Mouse (Mus musculus) heart, embryonic 16.5 days (tissue): ENCODE measurements around the gene Adgrf2. TPM values are rescaled to one million over a fixed set of nuclear protein-coding genes. Genes with fewer than 3 reads are reported as not detected.

Experiments used
- ATAC-seq: fragments of 200-750 bp; cut with Nextera tagmentation; replicated peaks from 2 replicates; pipeline ENCODE4 v1.8.0; 2017; ENCODE audit warnings: moderate number of reproducible peaks; ENCODE audit not compliant: insufficient read depth, low FRiP score; ENCODE audit errors: extremely low read depth
- H3K27ac ChIP-seq: fragments of 300-500 bp; sonication (generic); 2 replicates; pipeline ENCODE4 v1.5.1; 2014; ENCODE audit warnings: mild to moderate bottlenecking, low read length, control low read depth, moderate library complexity
- H3K27me3 ChIP-seq: fragments of 300-500 bp; sonication (generic); 2 replicates; pipeline ENCODE4 v1.6.1; 2014; ENCODE audit warnings: low read length, mixed read lengths; ENCODE audit not compliant: control insufficient read depth, insufficient read depth
- H3K36me3 ChIP-seq: fragments of 300-500 bp; sonication (generic); 2 replicates; pipeline ENCODE4 v1.6.1; 2014; ENCODE audit not compliant: control insufficient read depth, insufficient read depth
- H3K4me1 ChIP-seq: fragments of 300-500 bp; sonication (generic); 2 replicates; pipeline ENCODE4 v1.6.1; 2014; ENCODE audit warnings: low read length, mixed read lengths; ENCODE audit not compliant: control insufficient read depth, insufficient read depth
- H3K4me2 ChIP-seq: fragments of 300-500 bp; sonication (generic); 2 replicates; pipeline ENCODE4 v1.6.1; 2014; ENCODE audit warnings: low read depth, mild to moderate bottlenecking, control low read depth, low read length
- H3K4me3 ChIP-seq: fragments of 300-500 bp; sonication (generic); 2 replicates; pipeline ENCODE4 v1.5.1; 2014; ENCODE audit warnings: mild to moderate bottlenecking, control low read depth, low read length
- H3K9ac ChIP-seq: fragments of 300-500 bp; sonication (generic); 2 replicates; pipeline ENCODE4 v1.6.1; 2014; ENCODE audit warnings: low read length, control low read depth
- H3K9me3 ChIP-seq: fragments of 300-500 bp; sonication (generic); replicated peaks from 2 replicates; pipeline ENCODE4 v1.6.1; 2016; ENCODE audit warnings: low read length; ENCODE audit not compliant: control insufficient read depth
- WGBS: fragments of 180-500 bp; shearing (Covaris S2); extraction: QIAGEN DNeasy Blood & Tissue Kit; methylation state at CpG from one replicate; pipeline ENCODE4 v1.1.7; 2014; 5-methylcytosine and 5-hydroxymethylcytosine counted together
- polyA plus RNA-seq: library from polyadenylated mRNA; unstranded; fragments of >200 nt; fragmentation: Nextera tagmentation; extraction: Ambion mirVana; gene quantifications from 2 replicates; pipeline ENCODE4 v1.2.1, GENCODE M21; 2015

The Adgrf2 gene
- polyA plus RNA-seq, 1 experiment from 2014 or later: 0.07 TPM

DNA sequence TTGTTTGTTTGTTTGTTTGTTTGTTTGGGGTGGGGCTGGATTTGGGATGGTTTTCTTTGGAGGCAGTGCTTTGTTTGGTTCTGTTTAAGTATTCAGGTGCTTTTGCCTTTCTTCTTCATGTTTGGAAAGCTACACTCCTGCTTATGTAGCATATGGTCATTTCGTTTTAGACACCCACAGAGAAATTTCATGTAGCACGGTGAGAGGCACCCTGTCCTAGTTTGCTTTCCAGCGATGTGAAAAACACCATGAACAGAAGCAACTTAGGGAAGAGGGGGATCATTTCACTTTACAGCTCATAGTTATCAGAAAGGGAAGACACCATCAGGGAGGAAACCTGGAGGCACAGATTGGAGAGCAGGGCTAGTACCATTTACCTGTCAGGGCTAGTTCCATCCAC is 844 bp upstream of the Adgrf2 start:
- H3K27me3 ChIP-seq: no peaks in the 10 kb centered on the region
- H3K4me3 ChIP-seq: no peak overlapping the region
- peaks cover 6% of the 10 kb centered on the region for H3K4me1 ChIP-seq
- no peak overlapping the region for H3K9ac ChIP-seq
- H3K4me2 ChIP-seq: no peak overlapping the region
- H3K9me3 ChIP-seq: no peaks in the 10 kb centered on the region
- no peak for ATAC-seq
- 86% methylated on average over 3 of the region's 3 CpGs for WGBS
- H3K27ac ChIP-seq: no peak overlapping the region
- no peaks in the 10 kb centered on the region for H3K36me3 ChIP-seq

DNA sequence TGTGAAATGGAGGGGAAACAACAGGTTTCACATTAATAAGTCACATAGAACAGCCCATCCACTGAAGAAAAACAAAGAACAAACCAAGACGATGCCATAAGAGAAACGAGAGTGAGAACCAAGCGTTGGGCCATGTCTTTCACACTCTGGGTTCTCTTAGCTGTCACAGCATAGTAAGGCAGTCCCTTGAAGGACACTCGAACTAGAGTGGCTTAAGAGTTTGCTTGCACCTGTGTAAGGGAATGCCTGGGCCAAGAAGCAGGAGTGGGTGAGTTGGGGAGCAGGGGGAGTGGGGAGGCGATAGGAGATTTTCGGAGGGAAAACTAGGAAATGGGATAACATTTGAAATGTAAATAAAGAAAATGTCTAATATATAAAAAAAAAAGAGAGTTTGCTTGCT is 3.2 kb downstream of the Adgrf2 start:
- H3K27ac ChIP-seq: no peak overlapping the region
- ATAC-seq: no peak
- H3K36me3 ChIP-seq: no peaks in the 10 kb centered on the region
- 79% methylated on average over 6 of the region's 6 CpGs for WGBS
- peaks cover 6% of the 10 kb centered on the region for H3K4me1 ChIP-seq
- H3K9me3 ChIP-seq: no peaks in the 10 kb centered on the region
- H3K27me3 ChIP-seq: no peaks in the 10 kb centered on the region
- no peak overlapping the region for H3K9ac ChIP-seq
- no peak overlapping the region for H3K4me2 ChIP-seq
- H3K4me3 ChIP-seq: no peak overlapping the region

DNA sequence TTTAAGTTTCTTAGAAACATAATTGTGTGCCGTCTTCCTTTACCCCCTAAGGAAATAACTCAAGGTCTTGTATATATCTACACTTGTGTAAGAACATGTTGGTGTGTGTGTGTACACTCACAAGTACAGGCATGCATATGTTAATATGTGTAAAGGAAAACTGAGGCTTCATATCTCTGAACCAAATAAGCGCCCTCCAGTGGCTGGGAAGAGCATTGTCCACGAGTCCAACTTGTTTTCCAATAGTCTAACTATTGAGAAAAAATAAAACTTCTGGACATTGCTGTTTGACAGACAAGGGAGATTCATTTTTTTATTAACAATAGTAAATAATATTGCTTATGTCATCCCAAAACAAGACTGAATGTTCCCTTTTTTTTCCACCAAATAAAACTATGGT is 24.8 kb downstream of the Adgrf2 start:
- no peak for ATAC-seq
- WGBS: 47% methylated on average over 3 of the region's 3 CpGs

DNA sequence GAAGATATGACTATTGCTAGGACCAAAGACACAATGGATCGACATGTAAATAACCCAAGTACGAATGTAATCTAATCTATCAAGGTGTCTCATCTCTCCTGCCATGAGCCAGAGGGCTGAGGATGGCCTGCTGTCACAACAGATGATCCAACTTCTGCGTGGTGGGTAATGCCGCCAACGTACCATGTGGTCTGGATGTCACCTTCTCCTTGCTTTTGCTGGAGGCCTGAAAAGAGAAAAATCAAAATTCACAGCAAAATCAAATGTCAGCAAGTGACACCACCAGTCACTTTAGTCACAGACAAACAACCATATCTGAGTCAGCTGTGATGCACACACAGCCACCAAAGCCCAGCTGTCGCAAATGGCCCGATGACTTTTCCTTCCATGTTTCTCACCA is 27.0 kb downstream of the Adgrf2 start:
- Histone ChIP-seq H3K9ac (no peak overlapping the region), H3K4me1 (no peaks in the 10 kb centered on the region), H3K4me3 (no peak overlapping the region), H3K27ac (no peak overlapping the region), H3K27me3 (no peaks in the 10 kb centered on the region), H3K9me3 (no peaks in the 10 kb centered on the region), H3K36me3 (no peaks in the 10 kb centered on the region), H3K4me2 (no peak overlapping the region)
- no peak for ATAC-seq
- WGBS: 84% methylated on average over 7 of the region's 7 CpGs

More for the DNA sequence above, 24.8 kb downstream of the Adgrf2 start:
- Histone ChIP-seq H3K9me3 (no peaks in the 10 kb centered on the region), H3K9ac (no peak overlapping the region), H3K27ac (no peak overlapping the region), H3K4me3 (no peak overlapping the region), H3K4me1 (no peaks in the 10 kb centered on the region), H3K27me3 (no peaks in the 10 kb centered on the region), H3K4me2 (no peak overlapping the region), H3K36me3 (no peaks in the 10 kb centered on the region)

DNA sequence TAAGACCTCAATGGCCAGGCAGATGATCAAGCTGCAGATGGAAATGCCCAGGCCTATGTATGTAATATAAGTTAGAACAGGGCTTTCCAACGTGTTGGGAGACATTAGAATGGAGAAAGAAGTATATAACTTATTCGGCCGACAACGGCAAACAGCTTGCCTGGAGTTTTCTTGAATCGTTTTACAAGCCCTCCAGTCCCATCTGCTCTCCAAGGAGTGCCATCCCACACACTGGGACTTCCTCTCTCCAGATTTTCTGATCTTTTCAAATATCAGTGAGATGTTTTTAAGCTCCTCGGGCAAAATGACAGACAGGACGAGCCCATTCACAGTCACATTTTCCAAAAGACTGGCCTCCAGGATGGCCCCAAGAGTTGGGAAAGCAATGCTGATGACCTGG is 31.3 kb downstream of the Adgrf2 start:
- H3K4me1 ChIP-seq: no peaks in the 10 kb centered on the region
- no peak overlapping the region for H3K4me2 ChIP-seq
- no peaks in the 10 kb centered on the region for H3K36me3 ChIP-seq
- no peak overlapping the region for H3K27ac ChIP-seq
- no peak overlapping the region for H3K9ac ChIP-seq
- no peak for ATAC-seq
- 80% methylated on average over 7 of the region's 7 CpGs for WGBS
- no peaks in the 10 kb centered on the region for H3K27me3 ChIP-seq
- no peak overlapping the region for H3K4me3 ChIP-seq
- H3K9me3 ChIP-seq: no peaks in the 10 kb centered on the region

DNA sequence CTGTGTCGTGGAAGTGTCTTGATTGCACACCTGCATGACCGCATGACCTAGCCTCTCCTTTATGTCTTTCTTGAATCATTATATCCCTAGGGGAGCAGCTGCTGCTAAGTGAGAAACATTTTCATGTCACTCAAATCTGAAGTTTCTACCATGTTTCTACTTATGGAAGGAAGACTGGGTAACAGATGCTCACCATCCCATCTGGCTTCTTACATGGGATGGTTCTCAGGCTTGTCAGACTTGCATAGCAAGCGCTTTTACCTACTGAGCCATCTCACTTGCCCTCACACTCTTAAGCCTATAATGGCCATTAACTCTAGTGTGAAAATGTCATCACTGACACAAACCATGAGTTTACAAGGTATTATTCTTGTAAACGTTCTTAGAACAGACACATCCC is 36.4 kb downstream of the Adgrf2 start:
- 77% methylated on average over 4 of the region's 4 CpGs for WGBS

DNA sequence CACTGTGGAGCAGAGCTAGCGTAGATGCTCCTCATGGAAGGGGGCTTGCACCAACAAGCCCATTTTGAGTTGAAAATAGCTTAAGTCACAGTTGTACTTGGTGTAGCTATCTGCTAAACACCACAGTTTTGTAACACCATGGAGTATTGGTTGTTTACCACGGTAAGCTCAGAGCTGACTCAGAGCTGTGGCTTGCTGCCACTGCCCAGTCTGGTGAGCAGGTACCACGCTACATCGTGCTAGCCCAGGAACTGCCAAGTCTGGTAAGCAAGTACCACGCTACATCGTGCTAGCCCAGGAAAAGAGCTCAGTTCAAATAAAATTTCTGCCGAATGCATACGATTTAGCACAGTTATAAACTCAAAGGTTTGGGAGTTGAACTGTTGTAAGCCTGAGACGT is 39.8 kb downstream of the Adgrf2 start:
- H3K4me1 ChIP-seq: no peaks in the 10 kb centered on the region
- 83% methylated on average over 9 of the region's 9 CpGs for WGBS
- no peak overlapping the region for H3K9ac ChIP-seq
- no peak overlapping the region for H3K27ac ChIP-seq
- no peak overlapping the region for H3K4me3 ChIP-seq
- ATAC-seq: no peak
- H3K36me3 ChIP-seq: no peaks in the 10 kb centered on the region
- H3K4me2 ChIP-seq: no peak overlapping the region
- H3K27me3 ChIP-seq: no peaks in the 10 kb centered on the region
- no peaks in the 10 kb centered on the region for H3K9me3 ChIP-seq

More for the DNA sequence above, 36.4 kb downstream of the Adgrf2 start:
- Histone ChIP-seq H3K27ac (no peak overlapping the region), H3K4me1 (no peaks in the 10 kb centered on the region), H3K9me3 (no peaks in the 10 kb centered on the region), H3K4me3 (no peak overlapping the region), H3K36me3 (no peaks in the 10 kb centered on the region), H3K27me3 (no peaks in the 10 kb centered on the region), H3K9ac (no peak overlapping the region), H3K4me2 (no peak overlapping the region)
- ATAC-seq: no peak

DNA sequence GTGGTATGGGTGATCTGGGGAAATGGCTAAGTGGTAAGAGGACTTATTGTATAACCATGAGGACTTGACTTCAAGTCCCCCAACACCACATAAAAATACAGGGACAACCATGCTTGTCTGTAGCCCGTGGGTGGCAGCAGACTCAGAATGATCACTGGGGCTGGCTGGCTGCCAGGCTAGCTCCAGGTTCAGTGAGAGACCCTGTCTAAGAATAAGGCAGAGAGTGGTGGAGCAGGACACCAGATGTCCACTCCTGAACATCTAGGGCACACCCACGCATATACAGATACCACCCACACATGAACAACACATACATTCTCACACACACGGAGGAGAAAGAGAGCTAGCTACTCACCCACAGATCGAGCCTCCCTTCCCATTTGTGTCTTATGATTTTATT is 47.2 kb downstream of the Adgrf2 start:
- Histone ChIP-seq H3K9me3 (no peaks in the 10 kb centered on the region), H3K4me3 (no peak overlapping the region), H3K4me2 (no peak overlapping the region), H3K27me3 (no peaks in the 10 kb centered on the region), H3K27ac (no peak overlapping the region), H3K9ac (no peak overlapping the region), H3K4me1 (no peaks in the 10 kb centered on the region), H3K36me3 (no peaks in the 10 kb centered on the region)
- no peak for ATAC-seq
- 69% methylated on average over 4 of the region's 4 CpGs for WGBS

DNA sequence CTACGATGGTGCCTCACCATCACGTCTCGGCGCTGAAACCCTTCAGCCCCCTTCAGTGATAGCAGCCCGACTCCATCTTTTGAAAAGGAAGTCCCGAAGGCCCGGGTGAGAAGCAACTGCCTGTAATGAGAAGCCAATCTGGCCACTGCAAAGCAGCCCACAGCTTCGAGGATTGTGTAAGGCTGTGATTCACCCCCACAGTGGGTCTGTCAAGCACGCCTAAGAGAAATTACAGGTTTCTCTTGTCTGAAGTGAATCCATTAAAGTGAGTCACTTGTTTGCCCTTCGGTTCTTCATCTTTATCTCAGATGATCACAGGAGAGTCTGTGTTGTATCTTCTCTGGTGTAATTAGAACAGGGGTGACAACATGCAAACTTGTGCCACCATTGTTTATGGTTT is 49.8 kb downstream of the Adgrf2 start, which contains the start of gene Adgrf4:
Gene Adgrf4, minus strand, starts transcription at position 149 of the 400 bp plus-strand sequence.
- Histone ChIP-seq H3K4me2 (no peak within 1 kb of the TSS), H3K4me1 (no peaks in the 10 kb centered on the region), H3K27me3 (no peaks in the 10 kb centered on the region), H3K27ac (no peak within 1 kb of the TSS), H3K9ac (no peak within 1 kb of the TSS), H3K4me3 (no peak within 1 kb of the TSS), H3K36me3 (no peaks in the 10 kb centered on the region), H3K9me3 (no peaks in the 10 kb centered on the region)
- no peak for ATAC-seq
- 63% methylated on average over 10 of the region's 10 CpGs for WGBS

DNA sequence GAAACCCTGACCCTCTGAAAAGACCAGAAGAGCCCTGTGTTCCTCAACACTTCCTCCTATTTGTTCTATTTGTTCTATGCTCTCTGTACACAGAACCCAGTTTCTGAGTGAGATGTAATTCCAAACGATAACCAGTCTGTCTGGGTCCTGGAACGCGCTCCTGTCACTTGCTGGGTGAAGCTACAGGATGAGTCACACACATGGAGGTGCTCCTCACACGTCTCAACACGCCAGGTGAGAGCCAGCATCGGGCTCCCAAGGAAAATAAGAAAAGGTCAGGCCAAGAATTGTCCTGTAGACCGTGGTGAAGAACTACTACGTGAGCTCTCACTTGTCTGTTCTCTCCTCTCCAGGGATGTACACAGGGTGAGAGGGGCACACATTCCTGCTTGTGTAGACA is 51.4 kb downstream of the Adgrf2 start:
- Histone ChIP-seq H3K27me3 (no peaks in the 10 kb centered on the region), H3K9ac (no peak overlapping the region), H3K36me3 (no peaks in the 10 kb centered on the region), H3K4me2 (no peak overlapping the region), H3K9me3 (no peaks in the 10 kb centered on the region), H3K27ac (no peak overlapping the region), H3K4me1 (no peaks in the 10 kb centered on the region), H3K4me3 (no peak overlapping the region)
- 81% methylated on average over 8 of the region's 8 CpGs for WGBS
- ATAC-seq: no peak
